Mouse (Mus musculus): Measurements from ENCODE around the gene D10Wsu102e. TPM values are rescaled to one million over a fixed set of nuclear protein-coding genes. Genes with fewer than 3 reads are reported as not detected.

Gene D10Wsu102e
- total RNA-seq (2021): 1 to 10 TPM; 2.6 to 4.8 TPM

DNA sequence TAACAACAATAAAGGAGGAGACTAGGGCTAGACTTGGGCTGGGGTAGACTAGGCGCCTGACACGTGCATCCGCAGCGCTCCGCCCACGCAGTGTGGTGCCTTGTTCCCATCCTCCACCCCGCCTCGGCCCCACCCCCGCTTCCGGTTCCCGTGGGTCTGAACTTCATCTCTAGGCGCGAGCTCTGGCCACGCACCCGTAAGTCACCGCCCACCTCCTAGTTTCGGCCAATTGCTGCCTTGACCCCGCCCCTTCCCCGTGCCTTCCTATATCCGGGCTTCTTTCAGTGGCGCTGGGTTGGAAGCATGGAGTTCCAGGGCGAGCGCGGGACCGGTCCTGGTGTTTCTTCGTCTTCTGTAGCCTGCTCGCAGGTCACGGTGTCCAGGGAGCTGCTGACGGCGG, at the start of gene D10Wsu102e:
TSS of gene D10Wsu102e (plus strand) at position 266 of the 400 bp plus-strand sequence.
- DNase-seq (ENCODE audit: low spot score in 2 of 2): peak; percentile 95
- intact Hi-C loops (cut with DNase I): loop anchor here (2.0 to 10.0 kb wide), 2 partner anchors 183 to 455 kb away; partner anchors contain the start of gene Washc4

DNA sequence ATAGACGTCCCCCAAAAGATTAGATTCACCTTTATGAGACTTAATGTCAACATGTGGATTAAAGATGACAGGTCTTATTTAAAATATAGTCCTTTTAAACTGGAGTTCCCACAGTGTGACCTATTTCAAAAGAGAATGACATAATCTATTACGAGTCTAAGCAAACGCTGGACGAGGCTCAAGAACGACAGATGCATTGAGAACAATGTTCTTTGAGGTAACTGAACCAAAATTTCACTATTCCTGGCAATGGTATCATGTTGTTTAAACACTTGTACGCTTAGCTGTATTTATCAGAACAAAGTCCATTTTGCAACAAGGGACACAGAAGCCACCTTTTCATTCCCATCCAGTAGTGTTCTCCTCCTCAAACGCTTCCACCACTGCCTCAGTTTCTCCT, 49.7 kb upstream of the D10Wsu102e start:
- intact Hi-C loops (cut with DNase I): no loop called here
- DNase-seq (ENCODE audit: low spot score in 2 of 2): no peak

DNA sequence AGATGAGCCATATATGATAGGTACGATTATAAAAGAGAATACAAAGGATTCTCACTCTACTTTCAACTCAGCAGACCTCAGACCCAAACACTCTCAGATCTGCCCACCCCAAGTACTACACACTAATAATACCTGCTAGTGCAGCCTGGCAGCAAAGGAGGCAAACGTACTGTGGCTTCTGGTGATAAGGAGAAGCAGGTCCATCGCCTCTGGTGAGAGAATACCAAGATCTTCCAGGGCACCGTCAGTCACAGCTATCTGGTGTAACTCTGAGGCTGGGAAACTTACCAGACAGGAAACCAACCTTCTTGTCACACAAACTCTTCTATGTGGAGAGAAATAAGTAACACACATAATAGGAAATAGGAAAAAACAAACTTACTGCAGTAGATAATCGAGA, 47.0 kb upstream of the D10Wsu102e start:
- intact Hi-C loops (cut with DNase I): no loop called here
- no peak for DNase-seq (ENCODE audit: low spot score in 2 of 2)

DNA sequence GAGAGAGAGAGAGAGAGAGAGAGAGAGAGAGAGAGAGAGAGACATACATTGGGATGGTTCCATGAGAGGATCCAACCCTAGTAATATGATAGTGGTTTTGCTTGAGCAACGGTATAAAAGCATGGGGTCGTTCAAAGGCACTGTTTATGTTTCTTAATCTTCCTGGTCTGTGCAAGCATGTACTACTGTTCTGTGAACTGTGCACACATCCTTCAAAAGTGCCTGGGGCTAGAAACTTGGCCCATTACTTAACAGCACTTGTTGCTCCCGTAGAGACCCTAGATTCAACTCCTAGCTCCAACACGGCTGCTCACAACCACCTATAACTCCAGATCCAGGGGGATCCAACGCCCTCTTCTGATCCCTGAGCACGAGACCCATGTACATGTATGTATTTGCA, 39.6 kb upstream of the D10Wsu102e start:
- no peak for DNase-seq (ENCODE audit: low spot score in 2 of 2)
- intact Hi-C loops (cut with DNase I): no loop called here

DNA sequence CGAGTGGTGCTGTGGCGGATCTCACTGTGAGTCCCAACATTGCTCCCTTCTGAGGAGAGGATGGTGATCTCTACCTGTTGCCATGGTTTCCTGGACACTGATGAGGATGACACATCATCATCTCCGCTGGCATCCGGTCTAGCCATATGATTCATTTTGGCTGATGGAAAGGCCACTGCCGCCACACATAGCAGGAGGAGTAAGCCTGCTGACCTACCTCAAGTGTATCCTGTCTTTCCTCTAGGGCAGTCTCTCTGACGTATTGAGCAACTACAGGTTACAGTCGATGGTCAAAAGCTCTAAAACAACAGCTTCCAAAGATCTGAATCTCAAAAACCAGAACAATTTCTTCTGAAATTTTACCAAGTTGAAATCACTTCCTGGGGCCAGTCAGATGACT, 39.2 kb upstream of the D10Wsu102e start:
- intact Hi-C loops (cut with DNase I): no loop called here
- no peak for DNase-seq (ENCODE audit: low spot score in 2 of 2)

DNA sequence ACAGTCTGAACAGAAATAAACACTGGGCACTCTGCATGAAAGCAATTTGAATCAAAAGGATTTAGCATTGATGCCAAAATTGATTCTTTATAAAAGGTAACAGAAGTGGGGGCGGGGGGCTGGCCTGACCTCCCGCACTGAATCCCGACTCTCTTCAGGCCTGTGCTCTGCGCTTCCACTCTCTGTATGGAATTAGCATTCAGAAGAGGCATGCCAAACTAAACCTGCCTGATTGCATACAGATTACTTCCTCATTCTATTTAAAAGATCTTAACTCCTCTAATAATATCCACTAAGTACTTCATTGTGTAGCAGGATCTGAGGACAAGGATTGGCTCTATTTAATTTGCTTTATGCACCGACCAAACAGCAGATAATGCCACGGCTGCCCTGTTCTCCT, 38.5 kb upstream of the D10Wsu102e start:
- intact Hi-C loops (cut with DNase I): no loop called here
- no peak for DNase-seq (ENCODE audit: low spot score in 2 of 2)

DNA sequence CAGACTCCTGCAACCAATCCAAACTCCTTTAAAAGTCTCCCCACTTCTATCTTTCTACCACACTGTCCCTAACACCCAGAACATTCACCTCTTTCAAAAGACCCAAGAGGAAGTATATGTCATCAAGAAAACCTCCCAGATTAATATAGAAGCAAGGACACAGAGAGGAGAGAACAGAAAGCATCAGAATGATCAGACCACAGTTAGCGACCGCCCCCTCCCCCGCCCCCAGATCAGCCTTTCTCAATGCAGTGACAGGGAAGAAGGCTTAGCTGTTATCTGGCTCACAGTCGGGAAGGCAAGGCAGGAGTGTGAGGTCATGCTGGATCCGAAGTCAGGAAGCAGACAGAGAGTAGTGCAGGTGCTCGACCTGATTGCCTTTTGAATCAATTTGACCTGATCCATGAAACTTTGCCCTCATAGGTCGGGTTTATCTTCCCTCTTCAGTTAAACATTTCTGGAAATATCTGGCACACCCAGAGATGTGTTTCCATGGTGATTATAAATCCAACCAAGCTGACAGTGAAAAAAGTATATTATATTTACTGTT, 37.4 kb upstream of the D10Wsu102e start:
- no peak for DNase-seq (ENCODE audit: low spot score in 2 of 2)
- intact Hi-C loops (cut with DNase I): no loop called here

DNA sequence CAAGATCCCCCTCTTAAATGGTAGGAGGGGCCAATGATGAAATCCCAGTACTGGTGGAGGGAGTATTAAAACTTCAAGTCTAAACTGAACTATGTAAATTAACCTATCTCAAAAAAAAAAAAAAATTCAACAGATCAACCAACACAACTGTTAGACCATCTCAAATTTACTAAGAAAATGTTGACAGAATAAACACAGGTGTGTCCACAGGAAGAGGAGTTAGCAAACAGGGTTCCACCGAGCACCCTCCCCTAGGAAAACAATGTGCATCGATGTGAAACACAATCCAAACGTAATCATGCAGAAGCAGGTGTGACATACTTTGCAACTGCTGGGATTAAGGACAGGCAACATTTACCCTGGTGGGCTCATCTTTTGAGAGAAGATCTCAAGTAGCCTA, 35.1 kb upstream of the D10Wsu102e start:
- DNase-seq (ENCODE audit: low spot score in 2 of 2): no peak
- intact Hi-C loops (cut with DNase I): no loop called here

DNA sequence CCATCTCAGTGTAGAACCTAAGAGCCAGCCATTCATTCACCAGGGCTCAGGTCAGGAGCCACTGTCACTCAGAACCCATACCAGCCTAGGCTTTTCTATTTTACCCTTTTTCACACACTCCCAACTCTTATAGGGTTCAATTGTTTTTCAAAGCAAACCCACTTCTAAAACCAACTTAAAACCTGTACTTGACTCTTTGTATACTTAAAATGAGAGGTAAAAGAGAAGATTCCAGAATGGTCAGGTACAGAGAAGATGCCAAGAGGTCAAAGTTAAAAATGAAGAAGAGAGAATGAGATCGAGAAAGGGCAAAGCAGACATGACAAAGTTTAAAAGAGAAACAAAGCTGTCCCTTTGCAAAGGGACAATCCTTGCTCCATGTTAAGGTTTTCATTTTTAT, 34.1 kb upstream of the D10Wsu102e start:
- intact Hi-C loops (cut with DNase I): no loop called here
- DNase-seq (ENCODE audit: low spot score in 2 of 2): no peak

DNA sequence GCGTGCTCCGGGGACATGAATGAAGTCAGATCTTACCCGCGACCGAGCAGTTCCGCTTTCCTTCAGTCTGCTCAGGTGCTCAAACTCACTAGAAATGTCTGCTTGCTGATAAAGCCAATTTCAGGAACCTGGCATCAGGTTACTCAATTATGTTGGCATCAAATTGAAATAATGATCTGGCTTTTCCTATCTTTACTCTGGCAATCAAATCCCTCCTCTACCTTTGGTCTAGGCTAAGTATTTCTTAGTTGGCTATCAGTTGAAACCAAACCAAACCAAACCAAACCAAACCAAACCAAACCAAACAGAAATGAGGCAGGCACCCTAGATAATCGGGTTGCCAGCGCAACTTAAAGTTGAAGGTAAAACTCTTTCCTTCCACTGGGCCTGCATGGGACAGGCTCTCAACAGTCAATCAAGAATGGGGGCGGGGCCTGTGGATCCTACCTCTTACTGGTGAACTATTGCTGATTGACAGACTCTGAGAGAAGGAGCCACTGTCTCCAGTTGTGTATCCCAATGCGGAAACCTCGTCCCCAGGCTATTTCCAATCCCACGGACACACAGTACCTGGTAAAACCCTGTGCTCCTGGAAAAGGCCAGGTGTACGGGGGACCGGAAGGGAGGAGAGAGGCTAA, 33.3 kb upstream of the D10Wsu102e start:
- DNase-seq (ENCODE audit: low spot score in 2 of 2): no peak
- intact Hi-C loops (cut with DNase I): no loop called here

DNA sequence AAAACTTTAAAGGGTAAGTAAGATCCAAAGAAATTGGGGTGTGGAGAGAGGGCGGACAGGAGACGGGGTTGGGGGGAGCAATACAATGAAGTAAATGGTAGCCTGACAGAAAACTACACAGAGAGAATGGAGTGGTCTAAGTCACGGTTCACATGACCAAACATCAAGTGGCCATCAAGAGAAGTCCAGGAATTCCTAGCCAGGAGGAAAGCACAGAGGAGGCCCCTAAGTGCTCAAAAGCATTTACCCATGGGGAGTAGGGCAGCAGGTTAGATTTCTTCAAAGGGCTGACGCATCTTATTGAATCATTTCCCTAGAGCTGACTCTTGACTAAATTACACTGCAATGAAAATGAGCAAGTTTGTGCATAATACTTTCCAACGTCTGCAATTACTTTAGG, 31.2 kb upstream of the D10Wsu102e start:
- DNase-seq (ENCODE audit: low spot score in 2 of 2): no peak
- intact Hi-C loops (cut with DNase I): no loop called here

DNA sequence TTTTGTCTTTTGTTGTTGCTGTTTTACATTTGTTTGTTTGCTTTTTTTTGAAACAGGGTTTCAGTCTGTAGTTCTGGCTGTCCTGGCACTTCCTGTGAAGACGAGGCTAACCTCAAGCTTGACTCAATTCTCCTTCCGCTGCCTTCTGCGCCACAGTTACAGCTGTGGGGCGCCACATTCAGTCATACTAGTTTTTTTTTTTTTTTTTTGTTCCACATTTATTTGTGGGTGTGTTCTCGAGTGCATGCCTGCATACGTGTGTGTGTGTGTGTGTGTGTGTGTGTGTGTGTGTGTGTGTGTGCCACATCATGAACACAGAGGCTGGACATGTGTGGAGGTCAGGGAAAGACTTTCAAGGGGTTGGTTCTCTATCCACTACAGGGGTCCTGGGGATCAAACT, 29.7 kb upstream of the D10Wsu102e start:
- intact Hi-C loops (cut with DNase I): no loop called here
- DNase-seq (ENCODE audit: low spot score in 2 of 2): no peak

DNA sequence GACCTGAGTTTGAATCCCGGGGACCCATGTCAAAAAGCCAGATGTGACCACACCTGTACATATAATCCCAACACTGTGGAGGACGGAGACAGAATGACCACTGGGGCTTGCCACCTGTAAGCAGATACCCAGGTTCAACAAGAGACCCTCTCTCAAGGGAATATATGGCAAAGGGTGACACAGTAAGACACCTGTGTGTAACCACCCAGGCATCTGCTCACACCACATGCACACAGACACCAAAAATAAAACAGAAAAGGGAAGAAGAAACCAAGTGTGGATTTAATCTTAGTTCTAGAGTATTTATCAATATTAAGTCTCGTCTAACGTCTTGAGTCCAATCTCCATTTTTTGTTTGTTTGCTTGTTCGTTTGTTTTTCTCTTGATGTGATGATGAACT, 28.2 kb upstream of the D10Wsu102e start:
- DNase-seq (ENCODE audit: low spot score in 2 of 2): no peak
- intact Hi-C loops (cut with DNase I): no loop called here

DNA sequence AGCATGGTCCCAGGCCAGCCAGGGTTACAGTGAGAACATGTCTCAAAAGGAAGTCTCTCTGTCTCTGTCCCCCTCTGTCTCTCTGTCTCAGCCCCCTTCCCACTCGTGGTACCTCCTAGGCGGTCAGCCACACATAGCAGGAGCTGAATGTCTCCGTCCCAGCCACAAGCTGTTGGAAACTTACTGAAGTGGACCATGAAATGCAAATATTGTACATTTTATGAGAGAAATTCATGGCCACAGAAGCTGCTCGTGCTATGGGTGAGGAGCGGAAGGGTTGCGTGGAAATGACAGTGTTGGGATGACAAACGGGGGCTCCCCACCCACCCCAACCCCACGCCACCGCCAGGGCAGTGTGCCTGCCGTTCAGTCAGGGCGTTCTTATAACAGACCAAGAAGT, 27.4 kb upstream of the D10Wsu102e start:
- intact Hi-C loops (cut with DNase I): no loop called here
- no peak for DNase-seq (ENCODE audit: low spot score in 2 of 2)

DNA sequence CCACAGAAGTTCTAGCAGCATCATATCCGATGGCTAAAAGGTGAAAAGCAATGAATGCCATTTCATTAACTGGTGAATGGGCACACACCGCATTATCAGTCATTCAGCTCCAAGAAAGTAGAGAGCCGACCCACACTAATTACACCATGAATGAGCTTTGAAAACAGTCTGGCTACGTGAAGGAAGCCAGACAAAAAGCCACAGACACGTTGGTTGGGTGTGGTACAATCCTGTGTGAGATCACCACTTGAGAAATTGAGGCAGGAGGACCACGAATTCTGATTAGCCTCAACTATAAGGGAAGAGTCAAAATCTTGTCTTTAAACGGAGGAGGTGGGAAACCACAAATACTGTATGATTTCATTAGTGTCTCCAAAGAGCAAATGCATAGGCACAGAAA, 23.7 kb upstream of the D10Wsu102e start:
- intact Hi-C loops (cut with DNase I): no loop called here

DNA sequence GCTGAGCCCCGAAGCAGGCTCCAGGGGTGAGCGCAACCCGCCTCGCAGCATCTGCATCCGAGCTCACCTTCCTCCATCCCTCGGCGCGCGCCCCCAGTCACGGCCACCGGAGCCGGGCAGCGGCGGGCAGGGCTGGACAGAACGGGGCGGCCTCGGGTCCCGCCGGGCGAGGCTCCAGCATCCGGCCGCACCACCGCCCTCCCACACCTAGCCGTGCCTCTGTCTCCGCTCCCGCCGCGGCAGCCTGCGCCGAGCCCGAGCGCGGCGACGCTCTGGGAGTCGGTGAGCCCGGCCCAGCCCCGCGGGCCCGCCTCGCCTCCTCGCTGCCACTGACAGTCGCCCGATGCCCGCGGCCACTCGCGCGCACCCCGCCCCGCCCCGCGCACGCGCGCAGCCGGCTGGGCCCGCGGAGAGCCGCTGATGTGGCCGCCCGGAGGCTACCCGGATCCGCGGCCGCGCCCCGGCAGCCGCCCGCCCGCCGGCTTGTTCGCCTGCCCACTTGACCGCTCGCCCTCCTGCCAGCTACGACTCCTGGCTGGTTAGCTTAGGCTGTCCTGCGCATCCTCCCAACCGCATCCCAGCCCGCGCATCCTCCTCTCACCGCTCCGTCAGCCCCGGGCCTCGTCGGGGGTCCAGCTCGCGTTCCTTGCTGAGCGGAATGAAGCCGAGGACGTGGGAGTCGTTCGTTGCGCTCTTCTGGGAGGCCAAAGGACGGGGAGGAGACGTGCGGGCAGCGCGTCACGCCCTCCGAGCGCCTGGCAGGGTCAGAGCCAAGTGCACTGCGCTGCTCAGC, 22.7 kb upstream of the D10Wsu102e start, which contains the start of gene Slc41a2:
TSS of gene Slc41a2 (minus strand) at position 724 of the 793 bp plus-strand sequence.
- peak; percentile 73 to 83 for DNase-seq (ENCODE audit: low spot score in 2 of 2)
- intact Hi-C loops (cut with DNase I): no loop called here

More for the DNA sequence above, 23.7 kb upstream of the D10Wsu102e start:
- no peak for DNase-seq (ENCODE audit: low spot score in 2 of 2)

DNA sequence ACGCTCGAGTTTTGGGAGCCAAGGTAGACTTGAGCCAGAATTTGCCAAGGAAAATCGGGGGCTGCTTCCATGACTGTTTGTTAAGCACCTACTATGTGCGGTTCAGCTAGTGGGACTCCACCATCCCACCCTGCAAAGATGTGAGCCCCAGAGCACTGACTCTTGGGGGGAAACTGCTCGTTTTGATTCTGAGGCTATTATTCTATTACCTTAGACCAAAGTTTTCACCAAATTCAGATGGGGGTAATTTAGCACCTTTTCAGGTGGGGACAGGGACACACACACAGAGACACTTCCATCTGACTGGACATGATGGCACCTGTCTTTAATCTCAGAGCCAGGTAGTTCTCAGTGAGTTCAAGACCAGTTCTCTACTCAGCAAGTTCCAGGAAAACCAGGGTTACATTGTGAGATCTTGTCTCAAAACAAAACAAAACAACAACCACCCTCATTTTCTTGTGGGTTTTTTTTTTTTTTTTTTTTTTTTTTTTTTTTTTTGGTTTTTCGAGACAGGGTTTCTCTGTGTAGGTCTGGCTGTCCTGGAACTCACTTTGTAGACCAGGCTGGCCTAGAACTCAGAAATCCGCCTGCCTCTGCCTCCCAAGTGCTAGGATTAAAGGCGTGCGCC, 21.9 kb upstream of the D10Wsu102e start:
- intact Hi-C loops (cut with DNase I): no loop called here
- no peak for DNase-seq (ENCODE audit: low spot score in 2 of 2)

DNA sequence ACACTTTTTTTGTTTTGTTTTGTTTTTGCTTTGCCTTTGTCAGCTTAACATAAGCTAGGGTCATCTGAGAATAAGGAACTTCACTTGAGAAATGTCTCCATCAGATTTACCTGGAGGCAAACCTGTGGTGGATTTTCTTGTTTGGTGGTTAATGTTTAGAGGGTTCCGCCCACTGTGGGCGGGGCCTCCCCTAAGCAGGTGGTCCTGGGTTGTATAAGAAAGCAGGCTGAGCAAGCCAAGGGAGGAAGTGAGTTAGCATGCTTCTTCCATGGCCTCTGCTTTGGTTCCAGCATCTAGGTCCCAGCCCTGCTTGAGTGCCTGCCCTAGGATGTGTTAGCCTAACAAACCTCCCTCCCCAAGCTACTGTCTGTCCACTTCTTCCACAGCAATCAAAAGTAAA, 18.8 kb upstream of the D10Wsu102e start:
- intact Hi-C loops (cut with DNase I): no loop called here
- DNase-seq (ENCODE audit: low spot score in 2 of 2): no peak

DNA sequence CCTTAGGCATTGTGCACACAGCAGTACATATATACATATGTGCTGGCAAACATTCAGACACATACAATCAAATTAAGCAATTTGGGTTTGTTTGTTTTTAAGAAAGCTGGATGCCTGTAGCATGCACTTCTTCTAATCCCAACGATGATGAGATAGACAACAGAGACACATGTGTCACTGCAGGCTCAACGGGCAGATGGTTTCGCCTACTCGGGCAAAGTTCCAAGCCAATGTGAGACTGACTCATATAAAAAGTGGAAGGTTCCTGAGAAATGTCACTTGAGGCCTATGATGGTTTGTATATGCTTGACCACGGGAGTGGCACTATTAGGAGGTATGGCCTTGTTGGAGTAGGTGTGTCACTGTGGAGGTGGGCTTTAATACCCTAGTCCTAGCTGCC, 16.9 kb upstream of the D10Wsu102e start:
- intact Hi-C loops (cut with DNase I): no loop called here
- peak in 1 of 2 experiments; percentile 28 for DNase-seq (ENCODE audit: low spot score in 2 of 2)

DNA sequence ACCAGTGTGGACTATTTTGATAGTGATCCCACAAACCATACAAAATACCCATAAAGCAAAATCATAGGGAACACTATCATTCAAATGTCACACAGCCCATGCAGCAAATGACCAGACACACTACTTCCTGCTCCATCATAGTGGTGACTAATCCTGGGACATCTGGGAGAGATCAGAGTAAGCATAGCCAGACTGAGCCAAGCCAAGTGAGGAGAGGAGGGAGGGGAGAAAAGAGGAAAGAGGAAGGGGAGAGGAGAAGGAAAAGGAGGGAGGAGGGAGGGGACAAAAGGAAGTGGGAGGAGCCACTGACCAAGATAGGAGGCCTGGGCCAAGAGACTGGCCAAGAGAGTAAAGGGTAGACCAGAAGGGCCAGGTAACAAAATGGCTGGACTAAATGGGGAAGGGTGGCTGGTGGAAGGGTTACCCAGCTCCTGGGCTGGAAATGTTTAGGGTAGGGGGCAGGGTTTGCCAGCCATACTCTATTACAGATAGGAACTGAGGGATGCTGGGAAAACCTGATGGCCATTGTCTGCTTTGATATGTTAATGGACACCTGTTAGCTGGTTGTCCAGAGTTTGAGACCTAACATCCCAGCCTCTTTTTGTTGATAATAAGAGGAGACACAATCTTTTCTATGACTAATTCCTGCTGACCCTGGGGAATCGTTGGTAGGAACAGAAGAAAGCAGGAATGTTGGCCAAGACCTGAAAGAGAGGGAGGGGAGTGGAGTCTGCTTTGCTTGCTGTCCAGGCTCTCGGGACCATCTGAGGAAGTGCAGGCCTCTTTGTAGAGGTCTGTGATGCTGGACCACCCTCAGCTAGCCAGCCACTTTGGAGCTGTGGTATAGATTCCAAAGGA, 16.0 kb upstream of the D10Wsu102e start:
- intact Hi-C loops (cut with DNase I): no loop called here

More for the DNA sequence above, 16.0 kb upstream of the D10Wsu102e start:
- no peak for DNase-seq (ENCODE audit: low spot score in 2 of 2)

Data from left cerebral cortex, postnatal 36 days (tissue).